Mouse (Mus musculus): Measurements from ENCODE around the gene Rps4x. TPM values are rescaled to one million over a fixed set of nuclear protein-coding genes. Genes with fewer than 3 reads are reported as not detected.
A peak's percentile ranks its signal among the peaks of the same experiment; 100 is the strongest.
"Not testable (repeated sequence)": the region's sequence is repeated elsewhere in the genome, so short reads cannot be mapped to it uniquely, and the experiment has no call there.

Gene Rps4x
- 2,517 and 2,552 TPM in 2 replicates for polyA plus RNA-seq (2011; ENCODE audit: insufficient read depth, insufficient read length, low read depth, missing spikeins)

GRCm38 (mm10) chrX:102188712-102189497 is at the start of gene Rps4x:
Rps4x (minus strand) TSS chrX:102189394.
- Histone ChIP-seq H3K4me1 (ENCODE audit: control insufficient read depth, insufficient read depth, low read length) (no peaks in the 10 kb centered on the region), H3K27ac (ENCODE audit: insufficient read depth, low read length) (peak within 1 kb of the TSS; percentile 77), H3K9ac (ENCODE audit: low read depth, poor library complexity, severe bottlenecking) (peak within 1 kb of the TSS; percentile 100), H3K9me3 (replicated peaks; ENCODE audit: control insufficient read depth, insufficient read depth, low read length, poor library complexity, severe bottlenecking) (no peaks in the 10 kb centered on the region), H3K36me3 (ENCODE audit: control insufficient read depth, insufficient read depth, low read length, poor library complexity, severe bottlenecking) (peaks cover 48% of the 10 kb centered on the region), H3K27me3 (ENCODE audit: control insufficient read depth, insufficient read depth, low read length, poor library complexity, severe bottlenecking) (no peaks in the 10 kb centered on the region), H3K4me3 (ENCODE audit: low read depth, low read length) (peak within 1 kb of the TSS; percentile 98)
- TF ChIP-seq EP300 (IDR thresholded peaks at IDR 0.05; ENCODE audit: insufficient read depth, low read depth, low read length) (no peak), CTCF (IDR thresholded peaks at IDR 0.05; ENCODE audit: low read depth, low read length) (peak; percentile 55), POLR2A (IDR thresholded peaks at IDR 0.05; ENCODE audit: insufficient read depth, low read length) (peak; percentile 56)

- no peaks in the 10 kb centered on the region for H3K36me3 ChIP-seq (ENCODE audit: control insufficient read depth, insufficient read depth, low read length, poor library complexity, severe bottlenecking)
- H3K9me3 ChIP-seq (replicated peaks; ENCODE audit: control insufficient read depth, insufficient read depth, low read length, poor library complexity, severe bottlenecking): no peaks in the 10 kb centered on the region
- no peak overlapping the region for H3K9ac ChIP-seq (ENCODE audit: low read depth, poor library complexity, severe bottlenecking)
- no peak overlapping the region for H3K27ac ChIP-seq (ENCODE audit: insufficient read depth, low read length)
- no peak overlapping the region for H3K4me3 ChIP-seq (ENCODE audit: low read depth, low read length)
- TF ChIP-seq CTCF (IDR thresholded peaks at IDR 0.05; ENCODE audit: low read depth, low read length) (peak; percentile 55), POLR2A (IDR thresholded peaks at IDR 0.05; ENCODE audit: insufficient read depth, low read length) (no peak)
- no peaks in the 10 kb centered on the region for H3K4me1 ChIP-seq (ENCODE audit: control insufficient read depth, insufficient read depth, low read length)
- H3K27me3 ChIP-seq (ENCODE audit: control insufficient read depth, insufficient read depth, low read length, poor library complexity, severe bottlenecking): no peaks in the 10 kb centered on the region
These were observed 29.9 kb upstream of the Rps4x start for GRCm38 (mm10) chrX:102219126-102219525.

- peak; percentile 14 for TF ChIP-seq CTCF (IDR thresholded peaks at IDR 0.05; ENCODE audit: low read depth, low read length)
- H3K27me3 ChIP-seq (ENCODE audit: control insufficient read depth, insufficient read depth, low read length, poor library complexity, severe bottlenecking); H3K9ac ChIP-seq (ENCODE audit: low read depth, poor library complexity, severe bottlenecking); H3K9me3 ChIP-seq (replicated peaks; ENCODE audit: control insufficient read depth, insufficient read depth, low read length, poor library complexity, severe bottlenecking); H3K36me3 ChIP-seq (ENCODE audit: control insufficient read depth, insufficient read depth, low read length, poor library complexity, severe bottlenecking); H3K4me3 ChIP-seq (ENCODE audit: low read depth, low read length); H3K4me1 ChIP-seq (ENCODE audit: control insufficient read depth, insufficient read depth, low read length); H3K27ac ChIP-seq (ENCODE audit: insufficient read depth, low read length): not testable (repeated sequence)
These were observed 26.2 kb upstream of the Rps4x start for GRCm38 (mm10) chrX:102215356-102215755.

- Histone ChIP-seq H3K27ac (ENCODE audit: insufficient read depth, low read length) (no peak overlapping the region), H3K36me3 (ENCODE audit: control insufficient read depth, insufficient read depth, low read length, poor library complexity, severe bottlenecking) (peaks cover 29% of the 10 kb centered on the region), H3K9ac (ENCODE audit: low read depth, poor library complexity, severe bottlenecking) (peak overlapping the region; percentile 67; the same call in 1 of the 2 replicates), H3K27me3 (ENCODE audit: control insufficient read depth, insufficient read depth, low read length, poor library complexity, severe bottlenecking) (no peaks in the 10 kb centered on the region), H3K4me3 (ENCODE audit: low read depth, low read length) (no peak overlapping the region; the same call in 1 of the 2 replicates), H3K9me3 (replicated peaks; ENCODE audit: control insufficient read depth, insufficient read depth, low read length, poor library complexity, severe bottlenecking) (no peaks in the 10 kb centered on the region), H3K4me1 (ENCODE audit: control insufficient read depth, insufficient read depth, low read length) (no peaks in the 10 kb centered on the region)
- TF ChIP-seq CTCF (IDR thresholded peaks at IDR 0.05; ENCODE audit: low read depth, low read length) (no peak), EP300 (IDR thresholded peaks at IDR 0.05; ENCODE audit: insufficient read depth, low read depth, low read length) (no peak)
These were observed 1.6 kb upstream of the Rps4x start for GRCm38 (mm10) chrX:102190840-102191239.

- Histone ChIP-seq H3K27ac (ENCODE audit: insufficient read depth, low read length) (peak overlapping the region; percentile 49; the same call in 1 of the 2 replicates), H3K27me3 (ENCODE audit: control insufficient read depth, insufficient read depth, low read length, poor library complexity, severe bottlenecking) (no peaks in the 10 kb centered on the region), H3K4me1 (ENCODE audit: control insufficient read depth, insufficient read depth, low read length) (no peaks in the 10 kb centered on the region), H3K9ac (ENCODE audit: low read depth, poor library complexity, severe bottlenecking) (peak overlapping the region; percentile 67), H3K36me3 (ENCODE audit: control insufficient read depth, insufficient read depth, low read length, poor library complexity, severe bottlenecking) (peaks cover 41% of the 10 kb centered on the region), H3K4me3 (ENCODE audit: low read depth, low read length) (no peak overlapping the region), H3K9me3 (replicated peaks; ENCODE audit: control insufficient read depth, insufficient read depth, low read length, poor library complexity, severe bottlenecking) (no peaks in the 10 kb centered on the region)
- TF ChIP-seq POLR2A (IDR thresholded peaks at IDR 0.05; ENCODE audit: insufficient read depth, low read length) (no peak), EP300 (IDR thresholded peaks at IDR 0.05; ENCODE audit: insufficient read depth, low read depth, low read length) (no peak), CTCF (IDR thresholded peaks at IDR 0.05; ENCODE audit: low read depth, low read length) (no peak)
These were observed 387 bp upstream of the Rps4x start for GRCm38 (mm10) chrX:102189581-102189980.

- no peaks in the 10 kb centered on the region for H3K27me3 ChIP-seq (ENCODE audit: control insufficient read depth, insufficient read depth, low read length, poor library complexity, severe bottlenecking)
- no peaks in the 10 kb centered on the region for H3K4me1 ChIP-seq (ENCODE audit: control insufficient read depth, insufficient read depth, low read length)
- TF ChIP-seq EP300 (IDR thresholded peaks at IDR 0.05; ENCODE audit: insufficient read depth, low read depth, low read length): no peak
- TF ChIP-seq CTCF (IDR thresholded peaks at IDR 0.05; ENCODE audit: low read depth, low read length): no peak
- no peak for TF ChIP-seq POLR2A (IDR thresholded peaks at IDR 0.05; ENCODE audit: insufficient read depth, low read length)
- H3K27ac ChIP-seq (ENCODE audit: insufficient read depth, low read length): peak overlapping the region; percentile 77
- peak overlapping the region; percentile 100 for H3K9ac ChIP-seq (ENCODE audit: low read depth, poor library complexity, severe bottlenecking)
- no peaks in the 10 kb centered on the region for H3K9me3 ChIP-seq (replicated peaks; ENCODE audit: control insufficient read depth, insufficient read depth, low read length, poor library complexity, severe bottlenecking)
- peaks cover 56% of the 10 kb centered on the region for H3K36me3 ChIP-seq (ENCODE audit: control insufficient read depth, insufficient read depth, low read length, poor library complexity, severe bottlenecking)
- H3K4me3 ChIP-seq (ENCODE audit: low read depth, low read length): peak overlapping the region; percentile 98
These were observed 2.0 kb downstream of the Rps4x start for GRCm38 (mm10) chrX:102187023-102187699.

Measured in ES-Bruce4 (cell line).